Mouse (Mus musculus) liver, embryonic 12.5 days (tissue): ENCODE data around the gene Gm21988. TPM values are rescaled to one million over a fixed set of nuclear protein-coding genes. Genes with fewer than 3 reads are reported as not detected.

Experiments used
- ATAC-seq: fragments of 200-750 bp; cut with Nextera tagmentation; 2 replicates; pipeline ENCODE4 v1.8.0; 2017; ENCODE audit warnings: moderate number of reproducible peaks, mild to moderate bottlenecking, moderate library complexity
- H3K27ac ChIP-seq: fragments of 300-500 bp; sonication (generic); 2 replicates; pipeline ENCODE4 v1.5.1; 2016; ENCODE audit warnings: mild to moderate bottlenecking
- H3K27me3 ChIP-seq: fragments of 300-500 bp; sonication (generic); replicated peaks from 2 replicates; pipeline ENCODE4 v1.6.1; 2016; ENCODE audit warnings: mild to moderate bottlenecking, moderate library complexity
- H3K36me3 ChIP-seq: fragments of 300-500 bp; sonication (generic); 2 replicates; pipeline ENCODE4 v1.6.1; 2016; ENCODE audit warnings: mild to moderate bottlenecking, moderate library complexity
- H3K4me1 ChIP-seq: fragments of 300-500 bp; sonication (generic); 2 replicates; pipeline ENCODE4 v1.6.1; 2016
- H3K4me2 ChIP-seq: fragments of 300-500 bp; sonication (generic); 2 replicates; pipeline ENCODE4 v1.6.1; 2016; ENCODE audit warnings: mild to moderate bottlenecking, moderate library complexity
- H3K4me3 ChIP-seq: fragments of 300-500 bp; sonication (generic); 2 replicates; pipeline ENCODE4 v1.5.1; 2016; ENCODE audit warnings: mild to moderate bottlenecking, moderate library complexity
- H3K9ac ChIP-seq: fragments of 300-500 bp; sonication (generic); 2 replicates; pipeline ENCODE4 v1.6.1; 2016; ENCODE audit warnings: mild to moderate bottlenecking, moderate library complexity
- H3K9me3 ChIP-seq: fragments of 300-500 bp; sonication (generic); replicated peaks from 2 replicates; pipeline ENCODE4 v1.6.1; 2016; ENCODE audit warnings: mild to moderate bottlenecking, moderate library complexity
- WGBS: fragments of 180-500 bp; shearing (Covaris S2); methylation state at CpG from one replicate; pipeline ENCODE4 v1.1.7; 2016; ENCODE audit not compliant: insufficient replicate concordance; 5-methylcytosine and 5-hydroxymethylcytosine counted together
- polyA plus RNA-seq: library from polyadenylated mRNA; unstranded; fragments of >200 nt; fragmentation: Nextera tagmentation; extraction: Ambion mirVana; gene quantifications from 2 replicates; pipeline ENCODE4 v1.2.1, GENCODE M21; 2016

Gm21988 gene
- polyA plus RNA-seq, 1 experiment from 2014 or later: 6.2 TPM

DNA sequence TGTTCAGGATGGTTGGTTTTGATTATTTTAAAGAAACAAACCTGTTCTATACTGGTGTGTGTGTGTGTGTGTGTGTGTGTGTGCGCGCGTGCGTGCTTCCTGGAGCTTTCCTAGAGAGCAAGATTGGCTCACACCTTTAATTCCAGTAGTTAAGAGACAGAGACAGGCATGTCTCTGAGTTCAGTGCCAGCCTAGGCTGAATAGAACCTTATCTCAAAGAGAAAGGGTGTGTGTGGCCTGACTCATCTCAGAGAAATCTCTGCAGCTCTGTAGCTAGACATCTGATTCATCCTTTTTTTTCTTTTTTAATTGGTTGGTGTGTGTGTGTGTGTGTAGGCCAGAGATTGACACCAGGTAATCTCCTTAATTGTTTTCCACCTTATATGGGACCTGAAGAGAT is 19.4 kb upstream of the Gm21988 start:
- WGBS: 80% methylated on average over 4 of the region's 4 CpGs
- no peaks in the 10 kb centered on the region for H3K4me1 ChIP-seq
- H3K36me3 ChIP-seq: no peaks in the 10 kb centered on the region
- peaks cover 47% of the 10 kb centered on the region for H3K27me3 ChIP-seq
- no peak overlapping the region for H3K4me3 ChIP-seq
- no peak overlapping the region for H3K27ac ChIP-seq
- H3K9me3 ChIP-seq: no peaks in the 10 kb centered on the region
- ATAC-seq: no peak
- H3K9ac ChIP-seq: no peak overlapping the region
- H3K4me2 ChIP-seq: no peak overlapping the region

DNA sequence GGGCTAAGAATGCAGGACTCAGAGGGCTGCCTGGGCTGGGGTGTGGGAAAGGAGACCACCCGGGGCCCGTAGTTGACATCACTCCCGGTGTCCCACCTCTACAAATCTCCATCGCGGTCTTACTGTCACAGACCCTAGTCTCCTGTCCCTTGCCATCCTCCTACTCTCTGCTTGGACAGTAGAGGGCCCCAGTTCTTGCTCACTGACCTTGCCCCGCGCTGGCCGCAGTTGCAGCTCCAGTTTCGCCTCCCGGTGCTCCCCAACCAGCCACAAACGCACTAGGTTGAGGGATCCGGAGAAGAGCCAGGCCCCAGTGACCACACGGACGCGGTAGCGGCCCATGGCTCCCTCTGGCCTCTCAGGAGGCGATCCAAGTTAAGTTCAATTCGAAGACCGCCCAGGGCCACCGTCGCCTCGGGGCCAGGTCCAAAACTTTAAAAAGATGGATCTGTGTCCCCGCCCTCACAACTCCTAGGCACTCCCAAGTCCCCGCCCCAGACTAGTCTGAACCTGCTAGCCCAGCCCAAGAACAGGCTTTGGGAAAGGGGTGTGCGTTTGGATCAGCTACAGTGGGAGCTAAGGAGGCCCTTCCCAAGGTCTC is 15.4 kb upstream of the Gm21988 start, which contains the start of gene Alox12:
Alox12 (minus strand) TSS at position 423 of the 601 bp plus-strand sequence.
- no peaks in the 10 kb centered on the region for H3K36me3 ChIP-seq
- H3K27ac ChIP-seq: no peak within 1 kb of the TSS
- H3K9me3 ChIP-seq: no peaks in the 10 kb centered on the region
- WGBS: 4% methylated on average over 25 of the region's 25 CpGs
- H3K4me1 ChIP-seq: peaks cover 5% of the 10 kb centered on the region; the same call in 1 of the 2 replicates
- ATAC-seq: 0 out of 2 replicates have a peak, but pooled peaks have one; percentile 27
- peak within 1 kb of the TSS; percentile 6; the same call in 1 of the 2 replicates for H3K9ac ChIP-seq
- H3K4me2 ChIP-seq: peak within 1 kb of the TSS; percentile 55
- H3K4me3 ChIP-seq: peak within 1 kb of the TSS; percentile 37
- peaks cover 74% of the 10 kb centered on the region for H3K27me3 ChIP-seq

DNA sequence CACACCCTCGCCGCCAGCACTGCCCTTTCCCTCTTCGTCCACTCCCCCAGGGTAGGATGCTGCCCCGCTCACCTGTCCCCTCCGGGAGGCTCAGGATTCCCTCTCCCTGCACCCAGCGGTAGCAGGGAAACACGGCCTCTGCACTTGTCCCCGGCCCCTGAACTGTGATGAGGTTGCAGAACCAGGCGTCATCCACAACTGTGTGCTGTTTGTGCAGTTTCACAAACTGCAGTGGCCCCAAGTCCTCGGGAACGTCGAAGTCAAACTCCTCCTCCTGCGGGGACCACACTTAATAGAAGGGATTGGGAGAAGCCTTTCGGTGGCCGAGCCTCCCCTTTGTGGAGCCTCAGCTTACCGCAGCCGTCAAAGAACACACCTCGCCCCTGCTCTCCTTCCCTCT is 14.7 kb upstream of the Gm21988 start:
- peaks cover 7% of the 10 kb centered on the region; the same call in 1 of the 2 replicates for H3K4me1 ChIP-seq
- H3K9me3 ChIP-seq: no peaks in the 10 kb centered on the region
- no peak overlapping the region for H3K27ac ChIP-seq
- H3K27me3 ChIP-seq: peaks cover 77% of the 10 kb centered on the region
- no peaks in the 10 kb centered on the region for H3K36me3 ChIP-seq
- 6% methylated on average over 18 of the region's 18 CpGs for WGBS
- ATAC-seq: no peak
- H3K4me2 ChIP-seq: peak overlapping the region; percentile 55
- H3K4me3 ChIP-seq: peak overlapping the region; percentile 37
- no peak overlapping the region for H3K9ac ChIP-seq

DNA sequence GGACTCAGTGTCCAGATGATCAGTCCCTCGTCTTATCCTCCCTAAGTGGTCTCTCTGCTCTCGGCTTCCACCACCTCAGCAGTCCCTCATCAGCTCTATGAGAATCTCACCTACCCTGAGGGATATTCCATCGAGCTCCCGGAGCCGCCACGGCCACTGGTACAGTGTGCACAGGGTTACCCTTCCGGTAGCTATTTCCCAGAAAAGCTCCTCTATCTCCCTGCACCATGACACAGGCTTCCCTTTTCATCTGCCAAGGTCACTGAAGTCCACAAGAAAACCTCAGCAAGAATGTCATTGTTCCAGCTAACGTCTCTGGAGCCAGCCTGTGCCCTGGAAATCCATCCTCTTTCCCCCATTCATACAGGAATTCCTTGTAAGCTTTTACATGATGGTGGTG is 12.2 kb upstream of the Gm21988 start:
- H3K36me3 ChIP-seq: no peaks in the 10 kb centered on the region
- H3K4me3 ChIP-seq: no peak overlapping the region
- H3K4me2 ChIP-seq: no peak overlapping the region
- H3K27me3 ChIP-seq: peaks cover 58% of the 10 kb centered on the region
- H3K4me1 ChIP-seq: peaks cover 7% of the 10 kb centered on the region; the same call in 1 of the 2 replicates
- H3K9me3 ChIP-seq: no peaks in the 10 kb centered on the region
- H3K9ac ChIP-seq: no peak overlapping the region
- 57% methylated on average over 8 of the region's 8 CpGs for WGBS
- no peak overlapping the region for H3K27ac ChIP-seq
- ATAC-seq: no peak

DNA sequence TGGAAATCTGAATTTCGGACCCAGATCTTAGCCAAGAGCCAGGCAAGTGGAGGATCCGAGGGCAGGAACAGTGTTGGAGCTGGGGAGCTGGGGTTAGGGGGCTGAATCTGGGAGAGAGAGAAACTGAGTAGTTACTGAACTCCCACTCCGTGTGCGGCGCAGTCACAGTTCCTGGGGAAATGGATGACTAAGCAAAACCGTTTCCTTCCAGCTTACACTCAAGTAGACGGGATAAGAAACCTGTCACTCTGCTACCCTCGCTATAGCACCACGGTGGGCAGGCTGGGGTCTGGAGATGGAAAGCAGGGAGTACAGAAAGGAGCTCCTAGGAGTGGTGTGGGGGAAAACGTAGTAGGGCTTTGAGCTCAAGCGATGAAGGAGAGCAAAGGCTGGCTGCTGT is 10.5 kb upstream of the Gm21988 start:
- ATAC-seq: no peak
- Histone ChIP-seq H3K27me3 (peaks cover 49% of the 10 kb centered on the region), H3K27ac (no peak overlapping the region), H3K9ac (no peak overlapping the region), H3K4me3 (no peak overlapping the region), H3K4me1 (peaks cover 7% of the 10 kb centered on the region; the same call in 1 of the 2 replicates), H3K9me3 (no peaks in the 10 kb centered on the region), H3K36me3 (no peaks in the 10 kb centered on the region), H3K4me2 (no peak overlapping the region)
- WGBS: 31% methylated on average over 11 of the region's 11 CpGs

DNA sequence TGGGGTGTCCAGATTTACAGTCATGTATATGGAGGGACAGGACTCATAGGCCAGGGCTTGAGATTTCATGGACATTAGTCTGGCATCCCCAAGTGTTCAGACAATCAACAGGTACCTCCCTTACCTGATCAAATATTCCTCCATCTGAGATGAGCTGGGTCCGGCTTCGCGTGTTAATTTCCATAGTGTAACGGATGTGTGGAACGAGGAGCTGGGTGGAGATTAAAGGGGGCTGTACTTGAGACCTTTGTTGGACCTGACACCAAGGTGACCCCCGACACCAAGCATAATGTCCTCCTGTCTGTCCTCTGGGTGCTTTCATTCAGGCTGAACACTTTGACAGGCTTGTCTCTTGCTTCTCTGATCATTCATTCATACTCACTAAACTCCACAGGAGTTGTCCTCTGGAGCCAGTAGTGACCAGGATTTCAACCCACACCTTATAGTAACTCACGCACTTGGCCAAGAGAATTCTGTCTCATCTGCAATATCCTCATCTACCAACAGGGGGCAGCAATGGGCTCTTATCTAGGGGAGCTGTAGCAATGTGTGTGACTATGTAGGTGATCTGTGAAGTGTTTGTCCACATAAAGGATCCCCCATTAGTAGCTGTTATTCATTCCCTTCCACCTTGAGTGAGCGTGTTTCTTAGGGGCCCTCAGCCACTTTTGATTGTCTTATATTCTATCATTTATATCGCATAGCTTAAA is 7.7 kb upstream of the Gm21988 start:
- peaks cover 7% of the 10 kb centered on the region; the same call in 1 of the 2 replicates for H3K4me1 ChIP-seq
- WGBS: 42% methylated on average over 9 of the region's 9 CpGs
- H3K27ac ChIP-seq: no peak overlapping the region
- H3K4me3 ChIP-seq: no peak overlapping the region
- no peak overlapping the region for H3K4me2 ChIP-seq
- peaks cover 31% of the 10 kb centered on the region for H3K27me3 ChIP-seq
- no peaks in the 10 kb centered on the region for H3K9me3 ChIP-seq
- no peak overlapping the region for H3K9ac ChIP-seq
- ATAC-seq: 0 out of 2 replicates have a peak, but pooled peaks have one; percentile 30
- no peaks in the 10 kb centered on the region for H3K36me3 ChIP-seq

DNA sequence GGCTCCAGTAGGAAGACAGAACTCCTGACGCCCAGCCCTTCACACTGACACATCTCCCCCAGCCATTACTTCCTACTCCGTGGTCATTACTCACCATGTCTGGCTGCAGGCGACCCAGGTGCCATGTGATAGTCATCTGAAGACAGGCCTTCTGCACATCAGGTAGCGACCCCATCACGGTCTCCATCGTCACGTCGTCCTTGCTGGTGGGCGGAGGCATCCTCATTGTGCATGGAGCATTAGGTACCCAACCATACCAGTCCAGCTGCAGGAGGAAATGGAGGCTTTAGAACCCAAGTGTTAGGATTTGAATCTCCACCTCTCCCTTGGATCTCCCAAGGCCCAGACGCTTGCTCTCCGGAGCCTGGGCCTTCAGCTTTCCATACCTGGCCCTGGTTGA is 3.0 kb upstream of the Gm21988 start:
- Histone ChIP-seq H3K9me3 (no peaks in the 10 kb centered on the region), H3K36me3 (no peaks in the 10 kb centered on the region), H3K9ac (no peak overlapping the region), H3K27me3 (peaks cover 18% of the 10 kb centered on the region), H3K4me1 (peaks cover 17% of the 10 kb centered on the region), H3K27ac (no peak overlapping the region), H3K4me3 (no peak overlapping the region), H3K4me2 (no peak overlapping the region)
- 53% methylated on average over 11 of the region's 11 CpGs for WGBS
- no peak for ATAC-seq

DNA sequence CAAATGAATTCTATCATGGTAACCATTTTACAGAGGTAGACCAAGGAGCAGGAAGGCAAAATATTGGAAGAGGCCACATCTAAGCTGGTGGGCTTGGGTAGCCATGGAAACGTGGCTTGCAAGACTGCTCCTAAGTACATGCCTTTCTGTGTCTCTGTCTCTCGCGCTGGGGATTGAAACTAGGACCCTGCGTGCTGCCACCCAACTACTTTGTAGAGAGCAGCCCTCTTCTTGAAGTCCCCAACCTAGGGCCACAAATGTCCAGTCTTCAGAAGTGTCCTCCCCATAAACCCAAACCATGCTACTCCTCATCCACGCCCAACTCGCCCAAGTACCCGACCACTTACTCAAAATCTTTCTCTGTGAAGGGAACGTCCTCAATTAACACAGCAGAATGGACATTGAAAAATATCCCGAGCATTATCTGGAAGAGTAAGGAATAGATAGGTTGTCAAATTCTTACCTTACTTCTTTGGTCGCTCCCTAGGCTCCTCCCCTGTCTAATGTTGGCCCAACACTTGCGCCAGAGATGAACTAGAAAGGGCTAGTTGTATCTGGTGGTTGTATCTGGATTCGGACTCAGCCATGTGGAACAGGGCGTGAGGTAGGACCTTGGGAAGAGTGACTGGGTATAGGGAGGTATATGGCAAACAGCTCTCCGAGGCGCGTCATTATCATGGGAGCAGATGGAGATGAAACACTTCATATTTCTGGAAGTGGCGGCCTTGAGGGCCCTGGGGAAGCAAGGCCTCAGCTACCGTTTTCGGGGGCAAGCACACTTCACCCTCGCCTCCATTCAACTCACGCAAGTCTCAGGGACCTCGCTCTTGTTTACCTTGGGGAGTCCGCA is 814 bp downstream of the Gm21988 start:
- peak overlapping the region; percentile 96 for H3K27ac ChIP-seq
- peak overlapping the region; percentile 87 for H3K4me2 ChIP-seq
- peak overlapping the region; percentile 95 for H3K9ac ChIP-seq
- no peak for ATAC-seq
- no peaks in the 10 kb centered on the region for H3K9me3 ChIP-seq
- peaks cover 51% of the 10 kb centered on the region for H3K4me1 ChIP-seq
- peaks cover under 1% of the 10 kb centered on the region; the same call in 1 of the 2 replicates for H3K27me3 ChIP-seq
- WGBS: 5% methylated on average over 23 of the region's 23 CpGs
- peaks cover 18% of the 10 kb centered on the region for H3K36me3 ChIP-seq
- H3K4me3 ChIP-seq: peak overlapping the region; percentile 98

DNA sequence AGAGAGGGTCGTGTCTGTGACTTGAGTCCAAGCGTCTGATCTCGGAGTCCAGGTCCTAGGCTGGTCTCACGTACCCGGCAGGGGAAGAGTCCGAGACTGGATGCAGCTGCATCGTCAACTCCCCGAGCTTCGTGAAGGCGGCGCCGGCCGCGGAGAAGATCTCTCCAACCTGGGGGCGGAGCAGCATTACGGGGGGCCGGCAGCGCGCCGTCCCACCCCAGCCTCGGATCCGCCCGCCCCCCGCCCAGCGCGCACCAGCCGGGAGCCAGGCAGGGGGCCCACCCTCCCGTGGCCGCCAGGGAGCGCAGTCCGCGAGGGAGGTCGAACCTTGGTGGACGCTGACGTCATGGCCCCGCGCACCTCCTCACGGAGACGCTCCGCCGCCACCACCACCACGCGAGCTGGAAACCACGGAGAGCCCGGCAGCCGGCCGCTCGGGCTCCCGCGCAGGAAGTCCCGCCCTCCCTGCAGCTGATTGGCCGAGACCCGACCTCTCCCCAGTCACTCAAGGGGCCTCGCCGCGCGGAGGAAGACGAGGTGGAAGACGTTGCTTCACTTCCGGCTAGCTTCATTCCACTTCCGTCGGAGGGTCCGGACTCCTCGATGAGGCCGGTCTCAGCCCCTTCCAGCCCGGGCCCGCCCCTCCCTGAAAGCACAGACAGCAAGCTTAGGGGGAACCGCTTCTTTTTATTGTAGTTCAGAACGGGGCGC is 2.0 kb downstream of the Gm21988 start, which contains the start of gene 0610010K14Rik:
0610010K14Rik (minus strand) TSS at position 458 of the 711 bp plus-strand sequence.
- Histone ChIP-seq H3K4me3 (peak within 1 kb of the TSS; percentile 98), H3K9ac (peak within 1 kb of the TSS; percentile 95), H3K4me1 (peaks cover 62% of the 10 kb centered on the region), H3K9me3 (no peaks in the 10 kb centered on the region), H3K27ac (peak within 1 kb of the TSS; percentile 96), H3K4me2 (peak within 1 kb of the TSS; percentile 87), H3K36me3 (peaks cover 18% of the 10 kb centered on the region), H3K27me3 (no peaks in the 10 kb centered on the region)
- under 1% methylated on average over 66 of the region's 70 CpGs for WGBS
- peak; percentile 92 for ATAC-seq

DNA sequence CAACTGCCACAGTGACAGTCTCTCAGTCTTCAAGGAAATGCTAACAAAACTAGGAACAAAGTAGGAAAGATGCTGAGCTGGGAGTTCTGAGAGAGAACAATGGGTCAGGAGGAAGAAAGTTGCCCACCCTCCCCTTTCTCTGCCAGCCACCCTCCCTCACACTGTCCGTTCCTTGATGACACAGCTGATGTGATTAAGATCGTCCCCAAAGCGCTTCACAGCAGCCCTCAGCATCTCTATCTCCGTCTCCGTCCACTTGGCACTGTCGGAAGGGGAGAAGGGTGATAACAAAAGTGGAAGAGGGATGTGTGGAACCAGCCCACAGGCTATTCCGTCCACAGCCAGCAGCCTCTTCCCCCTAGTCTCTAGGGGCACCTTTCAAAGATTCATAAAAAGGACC is 2.9 kb downstream of the Gm21988 start:
- peak overlapping the region; percentile 87 for H3K4me2 ChIP-seq
- no peaks in the 10 kb centered on the region for H3K27me3 ChIP-seq
- peaks cover 68% of the 10 kb centered on the region for H3K4me1 ChIP-seq
- H3K9me3 ChIP-seq: no peaks in the 10 kb centered on the region
- peak overlapping the region; percentile 98 for H3K4me3 ChIP-seq
- peaks cover 18% of the 10 kb centered on the region for H3K36me3 ChIP-seq
- peak overlapping the region; percentile 96 for H3K27ac ChIP-seq
- WGBS: 12% methylated on average over 7 of the region's 7 CpGs
- ATAC-seq: no peak
- peak overlapping the region; percentile 95 for H3K9ac ChIP-seq

DNA sequence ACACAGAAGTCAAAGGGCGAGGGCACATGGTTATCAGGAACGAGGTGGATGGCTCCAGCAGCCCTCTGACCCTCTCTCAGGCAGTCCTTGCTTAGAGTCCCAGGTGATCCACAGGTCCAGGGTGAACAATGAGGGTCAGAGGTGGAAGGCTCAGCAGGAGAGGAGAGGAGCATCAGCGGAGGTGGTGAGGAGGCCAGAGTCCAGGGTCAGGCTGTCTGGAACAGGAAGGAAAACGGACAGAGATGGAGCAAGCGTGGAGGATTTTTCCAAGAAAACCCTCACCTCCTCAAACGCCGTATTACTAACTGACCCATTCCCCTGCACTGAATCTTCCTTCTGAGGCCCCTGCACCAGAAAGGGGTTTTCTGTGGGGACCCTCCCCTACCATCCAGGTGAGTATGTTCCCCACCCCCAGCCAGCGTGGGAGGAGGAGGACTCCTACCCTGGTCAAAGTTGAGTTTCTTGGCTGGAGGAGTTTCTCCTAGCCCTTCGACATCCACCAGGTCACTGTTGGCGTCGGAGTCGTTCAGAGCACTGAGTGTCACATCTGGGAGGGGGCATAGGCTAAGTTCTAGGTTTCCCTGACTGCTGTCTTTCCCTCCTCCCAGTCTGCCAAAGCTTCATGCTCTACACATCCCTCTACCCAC is 4.3 kb downstream of the Gm21988 start:
- no peaks in the 10 kb centered on the region for H3K9me3 ChIP-seq
- peaks cover under 1% of the 10 kb centered on the region for H3K27me3 ChIP-seq
- peaks cover 69% of the 10 kb centered on the region for H3K4me1 ChIP-seq
- peak overlapping the region; percentile 96 for H3K27ac ChIP-seq
- H3K9ac ChIP-seq: no peak overlapping the region
- H3K4me3 ChIP-seq: no peak overlapping the region
- H3K4me2 ChIP-seq: no peak overlapping the region; the same call in 1 of the 2 replicates
- WGBS: 84% methylated on average over 12 of the region's 12 CpGs
- no peak for ATAC-seq
- H3K36me3 ChIP-seq: peaks cover 18% of the 10 kb centered on the region
